In genomic region chr16:10559991-10560390, GRCm38 (mm10) we compare ENCODE assay signal across 10 mouse cellular contexts.
"Had no signal": no experiment of that assay in that cellular context is flagged by ENCODE, and none has a peak within 500 bp of the region (broad histone marks: within the 10 kb centered on the region; RNA-seq: fewer than 3 reads in every experiment).

No protein-coding gene starts in this region.

- DNase-seq: kidney, adult 8-10 months; kidney, postnatal 25 days; liver; liver, embryonic 13.5 days; liver, postnatal 0 days; lung, postnatal 14 days; right cerebral cortex, postnatal 4 days; spleen, adult 18-20 months; thymus, adult 2 months; thymus, postnatal 25 days had no signal
